In the genomic region with DNA sequence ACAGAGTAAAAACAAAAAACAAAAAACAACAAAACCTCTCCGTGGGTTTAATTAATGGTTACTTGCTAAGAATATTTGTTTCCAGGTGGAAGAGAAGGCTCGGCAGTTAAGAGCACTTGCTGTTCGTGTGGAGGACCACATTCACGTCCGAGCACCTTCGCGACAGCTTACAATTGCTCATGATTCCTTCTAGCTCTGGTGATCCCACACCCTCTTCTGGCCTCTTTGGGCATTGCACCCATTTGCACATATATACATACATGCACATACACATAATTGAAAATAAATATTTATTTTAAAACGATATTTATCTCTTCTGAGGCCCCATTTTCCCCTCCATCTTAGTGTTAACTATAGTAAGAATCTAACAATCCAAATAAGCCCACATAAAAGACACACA, we compare ENCODE assay signal across 18 mouse cellular contexts. TPM values are rescaled to one million over a fixed set of nuclear protein-coding genes. Genes with fewer than 3 reads are reported as not detected.
A peak's percentile ranks its signal among the peaks of the same experiment; 100 is the strongest.
DNase-seq lines count a peak whose midpoint lies in the region.
"Had no signal": no experiment of that assay in that cellular context is flagged by ENCODE, and none has a peak within 500 bp of the region (broad histone marks: within the 10 kb centered on the region; RNA-seq: fewer than 3 reads in every experiment).

No protein-coding gene starts in this region.

- no peaks in the 10 kb centered on the region for H3K27me3 ChIP-seq in limb, embryonic 10.5 days (ENCODE audit: low read depth, poor library complexity, severe bottlenecking)
- H3K27me3 ChIP-seq: forebrain, embryonic 15.5 days; heart, embryonic 15.5 days; hindbrain, embryonic 12.5 days; liver, embryonic 12.5 days; neural tube, embryonic 12.5 days had no signal

- no peaks in the 10 kb centered on the region for H3K36me3 ChIP-seq in limb, embryonic 10.5 days
- H3K36me3 ChIP-seq: embryonic facial prominence, embryonic 10.5 days; forebrain, embryonic 15.5 days; heart, embryonic 15.5 days; hindbrain, embryonic 12.5 days; liver, embryonic 12.5 days; neural tube, embryonic 12.5 days had no signal

- H3K9me3 ChIP-seq in limb, embryonic 10.5 days (replicated peaks), result no peaks in the 10 kb centered on the region
- H3K9me3 ChIP-seq: embryonic facial prominence, embryonic 10.5 days; forebrain, embryonic 15.5 days; heart, embryonic 15.5 days; hindbrain, embryonic 12.5 days; liver, embryonic 12.5 days; neural tube, embryonic 12.5 days had no signal

- WGBS in limb, embryonic 10.5 days, result 93% methylated on average over 8 of the region's 8 CpGs

- peak; percentile 23 for DNase-seq in embryo, embryonic 10 days (ENCODE audit: low spot score)
- DNase-seq in embryo, embryonic 9.5 days (ENCODE audit: extremely low spot score), result no peak
- DNase-seq in kidney, postnatal 4 days, result peak; percentile 18 to 24
- no peak for DNase-seq in kidney, postnatal 10 days
- DNase-seq in right cerebral cortex, postnatal 4 days, result peak; percentile 20
- no peak for DNase-seq in right cerebral cortex, postnatal 25 days
- peak; percentile 68 for DNase-seq in ZHBTc4 (ENCODE audit: low read depth, low spot score)
- no peak for DNase-seq in limb, embryonic 10.5 days (ENCODE audit: low spot score)
- DNase-seq: adrenal gland, adult 2 months; cerebellum, adult 11 months; heart, adult 11 months; lung, postnatal 10 days had no signal

- no peak overlapping the region for H3K27ac ChIP-seq in limb, embryonic 10.5 days
- H3K27ac ChIP-seq: embryonic facial prominence, embryonic 10.5 days; forebrain, embryonic 15.5 days; heart, embryonic 15.5 days; hindbrain, embryonic 12.5 days; liver, embryonic 12.5 days; neural tube, embryonic 12.5 days had no signal

- H3K4me1 ChIP-seq in limb, embryonic 10.5 days, result peaks cover 3% of the 10 kb centered on the region; the same call in 1 of the 2 replicates
- H3K4me1 ChIP-seq: forebrain, embryonic 15.5 days; liver, embryonic 12.5 days; neural tube, embryonic 12.5 days had no signal

- no peak overlapping the region for H3K4me3 ChIP-seq in limb, embryonic 10.5 days
- H3K4me3 ChIP-seq: embryonic facial prominence, embryonic 10.5 days; forebrain, embryonic 15.5 days; heart, embryonic 15.5 days; hindbrain, embryonic 12.5 days; liver, embryonic 12.5 days; neural tube, embryonic 12.5 days had no signal

RNA-seq across cellular contexts. Expression of a gene that starts 13.9 kb away (rescaled TPM):
- polyA plus RNA-seq in limb, embryonic 10.5 days (2016; fragmentation: Nextera tagmentation; extraction: Ambion mirVana), result 3.2 and 4.3 TPM in 2 replicates

Comparison
In these comparisons a context has a peak if more than half of its experiments do, and no peak if none do; other contexts are left out.
1. DNase-seq: peak in embryo, embryonic 10 days (single experiment), kidney, postnatal 4 days (2 of 2), right cerebral cortex, postnatal 4 days (single experiment) and ZHBTc4 (single experiment); none in embryo, embryonic 9.5 days (single experiment), kidney, postnatal 10 days (single experiment), right cerebral cortex, postnatal 25 days (single experiment) and limb, embryonic 10.5 days (single experiment).